Mouse (Mus musculus): ENCODE measurements around the gene Gm20388. TPM values are rescaled to one million over a fixed set of nuclear protein-coding genes. Genes with fewer than 3 reads are reported as not detected.

The Gm20388 gene
- polyA plus RNA-seq, 2 experiments = 8.5 TPM; not detected in 1

DNA sequence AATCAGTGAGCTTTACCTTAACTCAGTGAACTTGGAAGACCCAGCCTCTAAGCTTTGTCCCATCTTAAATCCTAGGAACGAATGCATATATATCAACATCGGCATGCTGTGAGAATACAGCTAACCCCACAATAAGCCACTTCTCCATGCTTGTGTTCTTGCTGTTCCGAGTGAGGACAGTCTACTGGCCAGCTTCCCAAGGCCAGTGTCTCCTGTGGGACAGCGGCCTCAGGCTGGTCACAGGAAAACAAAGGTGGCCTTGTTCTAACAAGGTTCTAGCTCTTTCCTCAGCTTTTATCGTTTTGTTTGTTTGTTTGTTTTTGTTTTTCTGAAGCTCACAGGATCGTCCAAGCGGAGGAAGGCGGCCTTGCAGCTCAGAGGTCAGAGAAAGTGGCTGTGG, 3823.8 kb downstream of the Gm20388 start:
- no peak for TF ChIP-seq CTCF (IDR thresholded peaks at IDR 0.05; ENCODE audit: low read depth)
- TF ChIP-seq EP300 (IDR thresholded peaks at IDR 0.05; ENCODE audit: low read depth) = no peak
- Histone ChIP-seq H3K9ac (replicated peaks) (no peak overlapping the region), H3K4me1 (replicated peaks; ENCODE audit: control insufficient read depth in 2 of 2, insufficient read depth in 2 of 2, low read length in 1 of 2) (peaks cover 0 to 2% of the 10 kb centered on the region in 2 experiments; a peak in 1 of 4 replicates), H3K27ac (no peak overlapping the region), H3K27me3 (ENCODE audit: control insufficient read depth, insufficient read depth, low read length) (peaks cover 3% of the 10 kb centered on the region), H3K4me3 (ENCODE audit: insufficient read depth in 1 of 2, low read depth in 2 of 2, low read length in 2 of 2) (no peak overlapping the region), H3K9me3 (ENCODE audit: control insufficient read depth, low read length) (no peaks in the 10 kb centered on the region), H3K36me3 (replicated peaks; ENCODE audit: control insufficient read depth, insufficient read depth, low read depth) (no peaks in the 10 kb centered on the region), H3K4me2 (ENCODE audit: low read depth) (no peak overlapping the region)
- DNase-seq (ENCODE audit: low read depth in 3 of 3, low spot score in 3 of 3) (no peak), ATAC-seq (ENCODE audit: insufficient read depth) (no peak)
- WGBS (ENCODE audit: insufficient replicate concordance) = 66% methylated on average over 8 of the region's 8 CpGs

DNA sequence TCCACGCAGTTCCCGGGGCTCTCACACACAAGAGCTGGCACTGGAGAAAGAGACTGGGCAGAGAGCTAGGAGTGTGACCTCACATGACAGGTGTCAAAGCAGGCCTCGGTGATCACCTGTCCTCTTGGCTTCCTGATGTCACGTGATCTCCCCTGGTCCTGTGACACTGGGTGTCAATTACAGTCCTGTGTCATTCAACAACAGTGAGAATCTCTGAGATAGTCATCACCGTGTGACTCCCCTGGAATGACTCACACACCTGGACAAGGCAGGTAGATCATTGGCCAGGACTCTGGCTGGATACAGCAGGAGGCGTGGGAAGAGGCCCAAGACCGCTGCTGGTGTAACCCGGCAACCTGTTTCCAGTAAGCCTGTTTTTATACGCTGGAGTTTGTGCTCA, 3826.3 kb downstream of the Gm20388 start:
- no peak overlapping the region for H3K27ac ChIP-seq
- TF ChIP-seq CTCF (IDR thresholded peaks at IDR 0.05; ENCODE audit: low read depth) (no peak), EP300 (IDR thresholded peaks at IDR 0.05; ENCODE audit: low read depth) (no peak)
- 60% methylated on average over 9 of the region's 9 CpGs for WGBS (ENCODE audit: insufficient replicate concordance)
- no peaks in the 10 kb centered on the region for H3K36me3 ChIP-seq (replicated peaks; ENCODE audit: control insufficient read depth, insufficient read depth, low read depth)
- ATAC-seq (ENCODE audit: insufficient read depth) (no peak), DNase-seq (ENCODE audit: low read depth in 3 of 3, low spot score in 3 of 3) (no peak)
- H3K9ac ChIP-seq (replicated peaks) = no peak overlapping the region
- H3K4me2 ChIP-seq (ENCODE audit: low read depth) = no peak overlapping the region
- H3K9me3 ChIP-seq (ENCODE audit: control insufficient read depth, low read length) = no peaks in the 10 kb centered on the region
- H3K4me1 ChIP-seq (replicated peaks; ENCODE audit: control insufficient read depth in 2 of 2, insufficient read depth in 2 of 2, low read length in 1 of 2) = peaks cover 0 to 2% of the 10 kb centered on the region in 2 experiments; a peak in 1 of 4 replicates
- H3K4me3 ChIP-seq (ENCODE audit: insufficient read depth in 1 of 2, low read depth in 2 of 2, low read length in 2 of 2) = no peak overlapping the region
- H3K27me3 ChIP-seq (ENCODE audit: control insufficient read depth, insufficient read depth, low read length) = no peaks in the 10 kb centered on the region

GRCm38 (mm10) chr8:123740263-123740662, 3829.6 kb downstream of the Gm20388 start:
- WGBS (ENCODE audit: insufficient replicate concordance) = 46% methylated on average over 4 of the region's 4 CpGs
- Histone ChIP-seq H3K4me3 (ENCODE audit: insufficient read depth in 1 of 2, low read depth in 2 of 2, low read length in 2 of 2) (no peak overlapping the region), H3K36me3 (replicated peaks; ENCODE audit: control insufficient read depth, insufficient read depth, low read depth) (no peaks in the 10 kb centered on the region), H3K27ac (no peak overlapping the region), H3K27me3 (ENCODE audit: control insufficient read depth, insufficient read depth, low read length) (no peaks in the 10 kb centered on the region), H3K4me1 (replicated peaks; ENCODE audit: control insufficient read depth in 2 of 2, insufficient read depth in 2 of 2, low read length in 1 of 2) (peaks cover 0 to 2% of the 10 kb centered on the region in 2 experiments; a peak in 1 of 4 replicates), H3K9me3 (ENCODE audit: control insufficient read depth, low read length) (no peaks in the 10 kb centered on the region), H3K4me2 (ENCODE audit: low read depth) (no peak overlapping the region), H3K9ac (replicated peaks) (no peak overlapping the region)
- ATAC-seq (ENCODE audit: insufficient read depth) (no peak), DNase-seq (ENCODE audit: low read depth in 3 of 3, low spot score in 3 of 3) (no peak)
- TF ChIP-seq CTCF (IDR thresholded peaks at IDR 0.05; ENCODE audit: low read depth) (no peak), EP300 (IDR thresholded peaks at IDR 0.05; ENCODE audit: low read depth) (no peak)

DNA sequence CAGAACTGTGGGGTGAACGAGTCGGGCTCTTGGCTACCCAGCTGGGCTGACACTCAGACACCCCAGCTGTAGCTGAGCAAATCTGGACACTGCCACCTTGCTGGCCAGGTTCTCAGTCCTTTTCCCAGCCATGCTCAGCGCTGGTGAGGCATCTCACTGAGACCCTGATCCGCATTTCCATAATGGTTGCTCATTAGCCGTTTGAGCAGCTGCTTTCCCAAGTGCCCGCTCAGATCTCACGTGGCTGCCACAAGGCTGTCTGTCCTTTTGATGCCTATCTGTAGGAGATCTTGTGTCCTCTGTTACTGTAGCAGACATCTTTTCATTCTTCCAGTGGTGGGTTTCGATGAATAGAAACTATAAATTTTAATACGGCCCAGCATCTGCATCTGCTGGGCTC, 3830.6 kb downstream of the Gm20388 start:
- no peak overlapping the region for H3K4me2 ChIP-seq (ENCODE audit: low read depth)
- no peak overlapping the region for H3K4me3 ChIP-seq (ENCODE audit: insufficient read depth in 1 of 2, low read depth in 2 of 2, low read length in 2 of 2)
- WGBS (ENCODE audit: insufficient replicate concordance) = 67% methylated on average over 9 of the region's 9 CpGs
- H3K27me3 ChIP-seq (ENCODE audit: control insufficient read depth, insufficient read depth, low read length) = no peaks in the 10 kb centered on the region
- H3K27ac ChIP-seq = no peak overlapping the region
- no peak overlapping the region for H3K9ac ChIP-seq (replicated peaks)
- H3K9me3 ChIP-seq (ENCODE audit: control insufficient read depth, low read length) = no peaks in the 10 kb centered on the region
- peaks cover 0 to 2% of the 10 kb centered on the region in 2 experiments; a peak in 1 of 4 replicates for H3K4me1 ChIP-seq (replicated peaks; ENCODE audit: control insufficient read depth in 2 of 2, insufficient read depth in 2 of 2, low read length in 1 of 2)
- no peak for ATAC-seq (ENCODE audit: insufficient read depth)
- no peak for DNase-seq (ENCODE audit: low read depth in 3 of 3, low spot score in 3 of 3)
- TF ChIP-seq CTCF (IDR thresholded peaks at IDR 0.05; ENCODE audit: low read depth) (no peak), EP300 (IDR thresholded peaks at IDR 0.05; ENCODE audit: low read depth) (no peak)
- no peaks in the 10 kb centered on the region for H3K36me3 ChIP-seq (replicated peaks; ENCODE audit: control insufficient read depth, insufficient read depth, low read depth)

GRCm38 (mm10) chr8:123746488-123746887, 3835.8 kb downstream of the Gm20388 start:
- no peaks in the 10 kb centered on the region for H3K4me1 ChIP-seq (replicated peaks; ENCODE audit: control insufficient read depth in 2 of 2, insufficient read depth in 2 of 2, low read length in 1 of 2)

More at GRCm38 (mm10) chr8:123746488-123746887, 3835.8 kb downstream of the Gm20388 start:
- no peak for TF ChIP-seq EP300 (IDR thresholded peaks at IDR 0.05; ENCODE audit: low read depth)
- TF ChIP-seq CTCF (IDR thresholded peaks at IDR 0.05; ENCODE audit: low read depth) = no peak
- Histone ChIP-seq H3K4me2 (ENCODE audit: low read depth) (no peak overlapping the region), H3K9ac (replicated peaks) (no peak overlapping the region), H3K4me3 (ENCODE audit: insufficient read depth in 1 of 2, low read depth in 2 of 2, low read length in 2 of 2) (no peak overlapping the region), H3K9me3 (ENCODE audit: control insufficient read depth, low read length) (no peaks in the 10 kb centered on the region), H3K36me3 (replicated peaks; ENCODE audit: control insufficient read depth, insufficient read depth, low read depth) (no peaks in the 10 kb centered on the region), H3K27ac (no peak overlapping the region), H3K27me3 (ENCODE audit: control insufficient read depth, insufficient read depth, low read length) (no peaks in the 10 kb centered on the region)
- ATAC-seq (ENCODE audit: insufficient read depth) (no peak), DNase-seq (ENCODE audit: low read depth in 3 of 3, low spot score in 3 of 3) (no peak)
- WGBS (ENCODE audit: insufficient replicate concordance) = 84% methylated on average over 4 of the region's 4 CpGs

Measured in liver, embryonic 14.5 days (tissue).